Mouse (Mus musculus): ENCODE measurements around the gene Hs3st6.

Hs3st6 gene

DNA sequence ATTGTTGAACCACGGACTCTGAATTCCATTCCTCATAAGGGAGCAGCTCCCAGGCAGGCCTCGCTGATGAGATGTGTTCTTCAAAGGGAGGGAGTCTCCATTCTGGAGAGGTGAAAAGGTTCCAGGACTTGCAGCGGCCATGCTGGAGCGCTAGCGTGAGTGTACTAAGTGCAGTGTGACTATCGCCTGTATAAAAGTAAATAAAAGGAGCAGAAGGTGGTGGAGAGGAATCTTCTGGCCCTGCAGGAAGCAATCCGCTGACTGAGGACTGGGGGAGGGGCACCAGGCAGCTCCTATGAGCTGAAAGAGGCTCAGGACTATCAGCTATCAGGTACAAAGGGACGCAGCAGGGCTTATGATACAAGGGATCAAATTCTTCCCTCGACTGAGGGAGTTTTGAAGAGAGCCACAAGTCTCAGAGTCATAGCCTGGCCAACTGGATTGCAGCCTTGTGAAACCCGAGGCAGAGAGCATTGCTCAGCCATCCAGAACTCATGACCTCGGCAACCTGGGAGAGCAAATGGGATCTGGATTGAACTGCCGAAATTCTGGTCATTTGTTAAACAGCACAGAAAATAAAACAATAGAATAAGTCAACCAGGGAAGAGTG is 13.6 kb downstream of the Hs3st6 start:
- DNase-seq (ENCODE audit: low spot score) = no peak

GRCm38 (mm10) chr17:24769146-24769545 is 16.4 kb downstream of the Hs3st6 start:
- DNase-seq (ENCODE audit: low spot score) = no peak

GRCm38 (mm10) chr17:24773241-24773640 is 20.5 kb downstream of the Hs3st6 start:
- no peak for DNase-seq (ENCODE audit: low spot score)

DNA sequence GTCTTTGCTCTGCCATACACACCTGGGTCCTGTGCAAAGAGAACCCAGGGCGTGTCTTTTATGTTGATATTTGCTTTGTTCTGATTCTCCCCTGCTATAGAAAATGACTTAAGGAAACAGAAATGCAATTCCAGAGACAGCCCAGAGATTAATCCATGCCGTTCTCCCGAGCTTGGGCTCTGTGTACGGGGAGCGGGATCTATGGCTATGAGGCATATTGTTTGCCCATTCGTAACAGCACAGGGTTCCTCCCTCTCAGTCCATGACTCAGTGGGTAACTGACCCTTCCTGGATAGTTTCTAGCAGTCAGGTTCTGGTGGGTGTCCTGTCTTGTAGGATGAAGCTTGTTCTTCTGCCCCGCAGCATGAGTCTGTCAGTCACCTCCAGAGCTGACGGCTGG is 22.4 kb downstream of the Hs3st6 start:
- DNase-seq (ENCODE audit: low spot score) = no peak

GRCm38 (mm10) chr17:24777073-24777472 is 24.3 kb downstream of the Hs3st6 start:
- no peak for DNase-seq (ENCODE audit: low spot score)

GRCm38 (mm10) chr17:24780821-24781220 is 28.0 kb downstream of the Hs3st6 start:
- no peak for DNase-seq (ENCODE audit: low spot score)

DNA sequence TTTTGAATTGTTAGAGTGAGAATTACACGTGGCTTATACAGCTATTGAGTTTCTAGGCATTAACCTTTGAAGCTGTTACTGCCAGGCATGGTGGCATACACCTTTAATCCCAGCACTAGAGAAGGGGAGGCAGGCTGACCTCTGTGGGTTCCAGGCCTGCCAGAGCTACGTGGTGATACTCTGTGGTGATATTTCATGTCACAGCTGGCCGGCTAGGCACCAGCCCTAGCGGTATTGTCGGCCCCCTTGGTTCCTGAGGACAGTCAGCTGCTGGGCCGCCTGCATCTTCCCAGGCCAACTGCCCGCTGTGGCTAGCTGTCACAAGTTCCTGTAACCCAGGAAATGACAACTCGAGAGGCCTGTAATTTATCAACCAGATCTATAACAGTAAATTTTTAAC is 39.4 kb downstream of the Hs3st6 start:
- DNase-seq (ENCODE audit: low spot score) = no peak

GRCm38 (mm10) chr17:24794791-24795190 is 42.0 kb downstream of the Hs3st6 start:
- peak; percentile 50 for DNase-seq (ENCODE audit: low spot score)

- DNase-seq (ENCODE audit: low spot score) = no peak
Observed at GRCm38 (mm10) chr17:24796969-24797368, 44.2 kb downstream of the Hs3st6 start.

GRCm38 (mm10) chr17:24798229-24798628 is 45.4 kb downstream of the Hs3st6 start:
- DNase-seq (ENCODE audit: low spot score) = no peak

DNA sequence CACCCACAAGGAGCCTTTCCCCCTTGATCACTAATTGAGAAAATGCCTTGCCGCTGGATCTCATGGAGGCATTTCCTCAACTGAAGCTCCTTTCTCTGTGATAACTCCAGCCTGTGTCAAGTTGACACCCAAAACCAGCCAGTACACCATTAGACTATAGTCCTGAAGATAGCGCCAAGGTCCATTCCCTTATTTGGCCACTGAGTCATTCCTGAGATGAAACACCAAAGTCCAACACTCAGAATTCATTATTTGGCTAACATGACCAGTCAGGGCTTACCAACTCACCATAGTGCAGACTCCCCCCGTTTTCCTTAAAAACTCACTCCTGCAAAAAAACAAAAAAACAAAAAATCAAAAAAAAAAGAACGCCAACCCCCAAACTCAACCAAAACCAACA is 46.7 kb downstream of the Hs3st6 start:
- DNase-seq (ENCODE audit: low spot score) = no peak

DNA sequence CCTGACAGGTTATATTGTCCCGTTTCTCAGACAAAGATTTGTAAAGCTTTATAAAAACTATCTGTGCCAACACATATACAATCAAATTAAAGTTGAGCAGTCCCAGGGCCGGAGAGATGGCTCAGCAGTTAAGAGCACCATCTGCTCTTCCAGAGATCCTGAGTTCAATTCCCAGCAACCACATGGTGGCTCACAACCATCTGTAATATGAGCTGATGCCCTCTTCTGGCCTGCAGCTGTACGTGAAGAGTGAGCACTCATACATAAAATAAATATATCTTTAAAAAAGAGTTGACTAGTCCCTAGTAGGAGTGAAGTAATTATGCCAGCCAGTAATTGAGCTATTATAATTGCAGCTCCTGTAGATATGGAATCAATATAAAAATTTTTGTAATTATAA is 47.7 kb downstream of the Hs3st6 start:
- no peak for DNase-seq (ENCODE audit: low spot score)

GRCm38 (mm10) chr17:24803952-24804951 is 51.5 kb downstream of the Hs3st6 start, which contains the start of gene Meiob:
Gene Meiob, plus strand, starts transcription at chr17:24804289.
- peak; percentile 81 for DNase-seq (ENCODE audit: low spot score)
